Mouse (Mus musculus): ENCODE data around the gene Ecsit.

- TF ChIP-seq CTCF (IDR thresholded peaks at IDR 0.05; ENCODE audit: borderline replicate concordance, control insufficient read depth, extremely low read depth, insufficient read depth, low read length, poor library complexity) = no peak
- no peak for TF ChIP-seq POLR2A (IDR thresholded peaks at IDR 0.05; ENCODE audit: control insufficient read depth, extremely low read depth, insufficient read depth, low read length, poor library complexity)
These were observed 14.7 kb upstream of the Ecsit start for GRCm38 (mm10) chr9:22099922-22100321.
